Mouse (Mus musculus): ENCODE data around the gene Egln1. TPM values are rescaled to one million over a fixed set of nuclear protein-coding genes. Genes with fewer than 3 reads are reported as not detected.

Gene Egln1
- polyA plus RNA-seq, 1 experiment, result 29.7 TPM

GRCm38 (mm10) chr8:124914061-124914460 lies 35.1 kb downstream of the Egln1 start:
- H3K36me3 ChIP-seq (ENCODE audit: control insufficient read depth, insufficient read depth), result peaks cover 29% of the 10 kb centered on the region
- H3K79me2 ChIP-seq (ENCODE audit: control insufficient read depth, insufficient read depth), result peaks cover 41% of the 10 kb centered on the region
- no peaks in the 10 kb centered on the region for H3K27me3 ChIP-seq (ENCODE audit: control insufficient read depth, insufficient read depth, insufficient read length)
- H3K4me3 ChIP-seq (ENCODE audit: insufficient read depth, poor library complexity, severe bottlenecking), result no peak overlapping the region
- TF ChIP-seq CTCF (IDR thresholded peaks at IDR 0.05; ENCODE audit: control insufficient read depth, insufficient read depth, insufficient read length) (no peak), USF1 (IDR thresholded peaks at IDR 0.05; ENCODE audit: low read depth) (no peak)
- H3K79me3 ChIP-seq (ENCODE audit: low read depth), result peaks cover 23% of the 10 kb centered on the region
- H3ac ChIP-seq (ENCODE audit: control insufficient read depth, insufficient read length, low read depth), result no peak overlapping the region

DNA sequence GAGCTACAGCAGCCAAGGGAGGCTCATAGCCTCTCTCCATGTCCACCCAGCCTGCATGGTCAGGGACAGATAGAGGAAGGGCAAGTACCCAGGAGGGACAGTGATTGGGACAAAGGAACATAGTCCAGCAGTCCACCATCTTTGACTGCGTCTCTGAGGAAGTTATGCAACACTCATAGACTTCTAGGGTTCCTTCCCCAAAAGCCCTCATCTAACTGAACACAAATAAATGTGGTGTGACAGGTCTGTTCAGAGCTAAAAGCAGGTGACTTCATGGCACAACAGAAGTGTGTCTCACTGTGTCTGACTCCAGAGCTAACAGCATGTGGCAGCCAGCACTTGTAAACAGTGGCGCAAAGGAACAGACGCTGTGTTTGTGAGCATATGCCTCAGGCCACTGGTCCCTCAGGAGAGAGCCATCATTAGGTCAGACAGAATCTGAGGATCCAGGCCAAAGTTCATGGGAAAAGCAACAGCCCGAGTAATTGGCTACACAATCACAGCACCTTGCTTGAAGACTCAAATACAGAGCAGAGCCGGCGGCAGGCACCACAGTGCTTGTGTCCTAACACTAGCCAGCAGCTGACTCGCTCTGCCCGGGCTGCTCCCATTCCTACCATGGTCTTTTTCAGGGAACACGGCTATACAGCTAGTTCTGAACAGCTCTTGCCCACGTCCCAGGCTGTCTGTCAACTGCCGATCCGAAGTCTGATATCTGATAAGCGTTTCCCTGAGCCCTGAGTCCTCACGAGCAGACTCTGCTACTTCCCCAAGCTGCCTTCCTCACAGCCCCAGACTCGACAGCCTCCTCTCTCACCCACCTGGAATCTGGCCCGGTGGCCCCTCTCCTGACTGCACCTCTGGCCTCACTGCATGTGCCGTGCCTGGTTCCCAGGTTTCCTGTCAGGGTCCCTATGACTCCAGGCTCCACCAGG lies 36.9 kb downstream of the Egln1 start:
- H3K79me3 ChIP-seq (ENCODE audit: low read depth), result peaks cover 9% of the 10 kb centered on the region
- peaks cover 40% of the 10 kb centered on the region for H3K36me3 ChIP-seq (ENCODE audit: control insufficient read depth, insufficient read depth)
- peaks cover 23% of the 10 kb centered on the region for H3K79me2 ChIP-seq (ENCODE audit: control insufficient read depth, insufficient read depth)
- H3K4me3 ChIP-seq (ENCODE audit: insufficient read depth, poor library complexity, severe bottlenecking), result no peak overlapping the region
- H3K27me3 ChIP-seq (ENCODE audit: control insufficient read depth, insufficient read depth, insufficient read length), result no peaks in the 10 kb centered on the region
- H3ac ChIP-seq (ENCODE audit: control insufficient read depth, insufficient read length, low read depth), result no peak overlapping the region
- TF ChIP-seq FOSL1 (IDR thresholded peaks at IDR 0.05; ENCODE audit: insufficient read depth, low read length, poor library complexity, severe bottlenecking), result no peak
- no peak for TF ChIP-seq CEBPB (IDR thresholded peaks at IDR 0.05; ENCODE audit: low read depth)
- no peak for TF ChIP-seq MYOD1 (IDR thresholded peaks at IDR 0.05; ENCODE audit: control insufficient read depth, insufficient read length, low read depth)
- TF ChIP-seq MYOG (IDR thresholded peaks at IDR 0.05; ENCODE audit: control insufficient read depth, extremely low read depth, insufficient read length), result no peak
- no peak for TF ChIP-seq USF1 (IDR thresholded peaks at IDR 0.05; ENCODE audit: low read depth)
- TF ChIP-seq MAX (IDR thresholded peaks at IDR 0.05), result no peak
- TF ChIP-seq CTCF (IDR thresholded peaks at IDR 0.05; ENCODE audit: control insufficient read depth, insufficient read depth, insufficient read length), result no peak

- H3K79me3 ChIP-seq (ENCODE audit: low read depth), result peaks cover 10% of the 10 kb centered on the region
- H3K36me3 ChIP-seq (ENCODE audit: control insufficient read depth, insufficient read depth), result peaks cover 55% of the 10 kb centered on the region
- TF ChIP-seq CEBPB (IDR thresholded peaks at IDR 0.05; ENCODE audit: low read depth) (no peak), USF1 (IDR thresholded peaks at IDR 0.05; ENCODE audit: low read depth) (no peak), MAX (IDR thresholded peaks at IDR 0.05) (no peak), MYOG (IDR thresholded peaks at IDR 0.05; ENCODE audit: control insufficient read depth, extremely low read depth, insufficient read length) (no peak), FOSL1 (IDR thresholded peaks at IDR 0.05; ENCODE audit: insufficient read depth, low read length, poor library complexity, severe bottlenecking) (no peak), CTCF (IDR thresholded peaks at IDR 0.05; ENCODE audit: control insufficient read depth, insufficient read depth, insufficient read length) (no peak), MYOD1 (IDR thresholded peaks at IDR 0.05; ENCODE audit: control insufficient read depth, insufficient read length, low read depth) (no peak)
- H3K79me2 ChIP-seq (ENCODE audit: control insufficient read depth, insufficient read depth), result peaks cover 23% of the 10 kb centered on the region
- H3K27me3 ChIP-seq (ENCODE audit: control insufficient read depth, insufficient read depth, insufficient read length), result no peaks in the 10 kb centered on the region
- no peak overlapping the region for H3K4me3 ChIP-seq (ENCODE audit: insufficient read depth, poor library complexity, severe bottlenecking)
- no peak overlapping the region for H3ac ChIP-seq (ENCODE audit: control insufficient read depth, insufficient read length, low read depth)
These were observed 38.8 kb downstream of the Egln1 start for GRCm38 (mm10) chr8:124910349-124910748.

- Histone ChIP-seq H3K4me3 (ENCODE audit: insufficient read depth, poor library complexity, severe bottlenecking) (no peak overlapping the region), H3K27me3 (ENCODE audit: control insufficient read depth, insufficient read depth, insufficient read length) (no peaks in the 10 kb centered on the region), H3K79me3 (ENCODE audit: low read depth) (peaks cover 10% of the 10 kb centered on the region), H3ac (ENCODE audit: control insufficient read depth, insufficient read length, low read depth) (no peak overlapping the region), H3K79me2 (ENCODE audit: control insufficient read depth, insufficient read depth) (peaks cover 23% of the 10 kb centered on the region), H3K36me3 (ENCODE audit: control insufficient read depth, insufficient read depth) (peaks cover 59% of the 10 kb centered on the region)
- no peak for TF ChIP-seq MYOG (IDR thresholded peaks at IDR 0.05; ENCODE audit: control insufficient read depth, extremely low read depth, insufficient read length)
- TF ChIP-seq CEBPB (IDR thresholded peaks at IDR 0.05; ENCODE audit: low read depth), result no peak
- no peak for TF ChIP-seq CTCF (IDR thresholded peaks at IDR 0.05; ENCODE audit: control insufficient read depth, insufficient read depth, insufficient read length)
- TF ChIP-seq MYOD1 (IDR thresholded peaks at IDR 0.05; ENCODE audit: control insufficient read depth, insufficient read length, low read depth), result no peak
- TF ChIP-seq MAX (IDR thresholded peaks at IDR 0.05), result no peak
- no peak for TF ChIP-seq FOSL1 (IDR thresholded peaks at IDR 0.05; ENCODE audit: insufficient read depth, low read length, poor library complexity, severe bottlenecking)
- no peak for TF ChIP-seq USF1 (IDR thresholded peaks at IDR 0.05; ENCODE audit: low read depth)
These were observed 39.2 kb downstream of the Egln1 start for GRCm38 (mm10) chr8:124909936-124910335.

- TF ChIP-seq CEBPB (IDR thresholded peaks at IDR 0.05; ENCODE audit: low read depth) (no peak), MAX (IDR thresholded peaks at IDR 0.05) (no peak), MYOD1 (IDR thresholded peaks at IDR 0.05; ENCODE audit: control insufficient read depth, insufficient read length, low read depth) (no peak), MYOG (IDR thresholded peaks at IDR 0.05; ENCODE audit: control insufficient read depth, extremely low read depth, insufficient read length) (no peak), USF1 (IDR thresholded peaks at IDR 0.05; ENCODE audit: low read depth) (no peak), FOSL1 (IDR thresholded peaks at IDR 0.05; ENCODE audit: insufficient read depth, low read length, poor library complexity, severe bottlenecking) (no peak), CTCF (IDR thresholded peaks at IDR 0.05; ENCODE audit: control insufficient read depth, insufficient read depth, insufficient read length) (no peak)
- peaks cover 58% of the 10 kb centered on the region for H3K79me2 ChIP-seq (ENCODE audit: control insufficient read depth, insufficient read depth)
- H3ac ChIP-seq (ENCODE audit: control insufficient read depth, insufficient read length, low read depth), result no peak overlapping the region
- H3K4me3 ChIP-seq (ENCODE audit: insufficient read depth, poor library complexity, severe bottlenecking), result no peak overlapping the region
- peaks cover 11% of the 10 kb centered on the region for H3K79me3 ChIP-seq (ENCODE audit: low read depth)
- H3K36me3 ChIP-seq (ENCODE audit: control insufficient read depth, insufficient read depth), result peaks cover 81% of the 10 kb centered on the region
- H3K27me3 ChIP-seq (ENCODE audit: control insufficient read depth, insufficient read depth, insufficient read length), result no peaks in the 10 kb centered on the region
These were observed 43.6 kb downstream of the Egln1 start for GRCm38 (mm10) chr8:124905482-124905881.
